Mouse (Mus musculus) C2C12 (cell line): ENCODE measurements around the gene Fkbp15.

Experiments
- CEBPB ChIP-seq: IDR thresholded peaks from one replicate; pipeline ENCODE4 v1.6.1; 2011; ENCODE audit warnings: low read depth, mild to moderate bottlenecking, control low read depth, moderate library complexity
- CTCF ChIP-seq: IDR thresholded peaks from one replicate; pipeline ENCODE4 v1.5.1; 2011; ENCODE audit not compliant: control insufficient read depth, insufficient read depth, insufficient read length
- FOSL1 ChIP-seq: IDR thresholded peaks from one replicate; pipeline ENCODE4 v1.8.0; 2011; ENCODE audit warnings: mild to moderate bottlenecking, low read length; ENCODE audit not compliant: poor library complexity, insufficient read depth, severe bottlenecking
- MAX ChIP-seq: IDR thresholded peaks from one replicate; pipeline ENCODE4 v1.6.1; 2011; ENCODE audit warnings: mild to moderate bottlenecking, control low read depth
- MYOD1 ChIP-seq: IDR thresholded peaks from one replicate; pipeline ENCODE4 v1.6.1; 2011; ENCODE audit warnings: low read depth; ENCODE audit not compliant: control insufficient read depth, insufficient read length
- MYOG ChIP-seq: IDR thresholded peaks from one replicate; pipeline ENCODE4 v1.6.1; 2011; ENCODE audit not compliant: control insufficient read depth, insufficient read length; ENCODE audit errors: extremely low read depth
- USF1 ChIP-seq: IDR thresholded peaks from one replicate; pipeline ENCODE4 v1.6.1; 2011; ENCODE audit warnings: low read depth, mild to moderate bottlenecking, control low read depth, moderate library complexity

DNA sequence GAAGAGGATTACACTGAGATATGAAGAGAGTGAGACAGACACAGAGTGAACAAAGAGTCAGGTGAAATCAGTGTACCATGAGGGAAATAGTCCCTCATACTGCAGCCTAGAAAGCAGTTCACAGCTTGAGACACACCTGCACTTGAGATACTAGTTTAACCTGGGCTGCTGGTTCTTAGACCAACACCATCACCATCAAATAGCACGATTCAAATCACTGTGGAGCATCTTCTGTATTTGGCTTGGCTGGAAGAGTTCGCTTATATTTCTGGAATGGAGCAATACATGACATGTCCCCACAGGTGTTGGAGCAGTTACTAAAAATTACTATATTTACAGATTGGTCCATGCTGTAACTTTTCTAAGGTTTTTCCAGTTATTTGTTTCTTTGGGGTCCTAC is 15.8 kb upstream of the Fkbp15 start:
- TF ChIP-seq CTCF (no peak), USF1 (no peak), MAX (no peak), MYOG (no peak), FOSL1 (no peak), CEBPB (no peak), MYOD1 (no peak)
